Mouse (Mus musculus): Measurements from ENCODE around the gene Efhd1. TPM values are rescaled to one million over a fixed set of nuclear protein-coding genes. Genes with fewer than 3 reads are reported as not detected.

The Efhd1 gene
- polyA plus RNA-seq, 3 experiments from 2014 or later: not detected

DNA sequence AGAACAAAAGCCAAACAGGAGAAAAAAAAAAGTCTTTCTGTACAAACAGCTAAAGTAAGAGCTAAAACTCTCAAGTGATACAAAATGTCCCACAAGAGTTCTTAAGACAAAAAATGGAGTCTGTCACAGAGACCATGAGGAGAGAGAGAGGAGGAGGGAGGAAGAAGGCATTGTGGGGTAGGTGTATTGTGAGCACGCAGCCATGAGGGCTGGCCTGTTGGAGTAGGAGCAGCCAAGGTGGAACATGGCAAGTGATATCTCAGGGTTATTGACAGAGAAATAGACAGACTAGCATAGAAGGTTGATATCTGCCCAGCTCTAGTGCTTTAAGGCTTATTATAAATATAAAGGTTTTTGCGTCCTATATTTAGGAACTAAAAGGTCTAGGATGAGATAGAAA lies 48.5 kb downstream of the Efhd1 start:
- ATAC-seq: no peak

GRCm38 (mm10) chr1:87313116-87313515 lies 49.0 kb downstream of the Efhd1 start:
- no peak for ATAC-seq

DNA sequence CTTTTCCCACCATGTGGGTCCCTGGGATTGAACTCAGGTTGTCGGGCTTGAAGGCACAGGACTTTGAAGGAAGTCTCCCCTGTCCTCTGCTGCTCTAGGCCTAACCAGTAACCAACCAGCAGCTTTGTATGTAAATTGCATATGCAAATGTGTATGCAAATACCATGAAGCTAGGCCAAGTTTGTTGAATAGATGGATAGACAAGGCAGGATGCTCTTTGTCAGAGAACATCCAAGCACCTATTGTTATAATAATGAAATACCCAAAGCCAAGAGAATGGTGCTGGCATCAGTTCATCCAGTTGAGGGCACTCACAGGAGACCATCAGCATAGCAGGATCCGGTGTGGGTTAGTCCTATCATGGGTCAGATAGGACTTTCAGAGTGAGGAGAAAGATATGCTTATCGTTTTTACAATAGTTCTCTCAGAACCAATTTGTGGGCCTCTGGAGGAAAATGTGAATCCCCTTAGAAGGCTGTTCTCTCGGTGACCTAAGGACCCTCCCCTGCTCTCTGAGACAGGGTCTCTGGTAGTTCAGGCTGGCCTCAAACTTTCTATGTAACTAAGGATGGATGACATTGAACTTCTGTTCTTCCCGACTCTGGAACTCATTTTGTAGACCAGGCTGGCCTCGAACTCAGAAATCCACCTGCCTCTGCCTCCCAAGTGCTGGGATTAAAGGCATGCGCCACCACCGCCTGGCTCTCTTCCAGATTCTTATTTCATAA lies 49.8 kb downstream of the Efhd1 start:
- ATAC-seq: no peak

DNA sequence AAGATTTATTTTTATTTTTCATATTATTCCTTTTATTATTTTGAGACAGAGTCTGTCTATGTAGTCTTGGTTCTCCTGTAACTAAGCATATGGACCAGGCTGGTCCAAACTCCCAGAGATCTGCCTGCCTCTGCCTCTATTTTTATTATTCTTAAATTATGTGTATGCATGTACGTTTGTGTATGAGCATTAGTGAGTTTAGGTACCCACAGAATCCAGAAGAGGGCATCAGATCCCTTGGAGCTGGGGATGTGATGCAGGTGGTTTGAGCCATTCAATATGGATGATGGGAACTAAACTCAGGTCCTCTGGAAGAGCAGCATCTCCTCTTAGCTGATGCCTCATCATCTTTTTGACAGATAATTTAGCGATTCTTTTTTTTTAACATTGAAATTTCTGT lies 51.3 kb downstream of the Efhd1 start:
- ATAC-seq: no peak

DNA sequence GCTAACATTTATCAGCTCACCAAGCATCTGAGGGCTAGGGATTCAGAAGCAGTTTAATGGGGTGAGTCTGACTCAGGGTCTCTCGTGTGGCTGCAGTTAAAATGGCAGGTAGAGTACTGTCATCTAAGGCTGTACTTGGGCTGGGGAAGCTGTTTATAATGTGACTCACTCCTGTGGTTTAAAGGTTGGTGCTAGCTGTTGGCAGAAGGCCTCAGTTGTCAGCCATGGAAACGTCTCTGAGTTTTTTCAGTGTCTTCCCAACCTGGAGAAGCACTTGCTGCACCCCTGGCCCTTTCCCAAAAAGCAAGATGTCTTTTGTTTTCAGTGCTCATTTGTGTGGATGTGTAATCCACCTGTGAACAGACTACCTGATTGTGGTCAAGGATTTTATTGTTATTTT lies 51.7 kb downstream of the Efhd1 start:
- no peak for ATAC-seq

DNA sequence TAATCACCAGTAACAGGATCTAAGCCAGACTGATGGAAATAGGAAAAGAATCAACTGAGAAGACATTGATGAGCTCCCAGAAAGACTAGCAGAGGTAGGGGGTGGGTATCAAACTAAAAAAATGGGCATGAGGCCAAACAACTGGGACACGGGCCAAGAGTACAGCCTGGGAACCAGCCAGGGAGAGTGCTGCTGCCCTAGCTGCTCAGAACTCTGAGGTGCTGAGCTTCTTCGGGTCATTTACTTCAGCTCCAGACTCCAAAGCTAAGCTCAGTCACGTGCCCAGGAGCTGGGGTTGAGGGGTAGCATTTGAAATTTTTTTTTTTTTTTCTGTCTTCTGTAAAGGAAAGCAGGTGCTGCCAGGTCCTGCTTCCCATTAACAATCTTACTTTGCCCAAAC lies 52.5 kb downstream of the Efhd1 start:
- ATAC-seq: no peak

- ATAC-seq: no peak
Measured at GRCm38 (mm10) chr1:87321071-87321470, 56.9 kb downstream of the Efhd1 start.

DNA sequence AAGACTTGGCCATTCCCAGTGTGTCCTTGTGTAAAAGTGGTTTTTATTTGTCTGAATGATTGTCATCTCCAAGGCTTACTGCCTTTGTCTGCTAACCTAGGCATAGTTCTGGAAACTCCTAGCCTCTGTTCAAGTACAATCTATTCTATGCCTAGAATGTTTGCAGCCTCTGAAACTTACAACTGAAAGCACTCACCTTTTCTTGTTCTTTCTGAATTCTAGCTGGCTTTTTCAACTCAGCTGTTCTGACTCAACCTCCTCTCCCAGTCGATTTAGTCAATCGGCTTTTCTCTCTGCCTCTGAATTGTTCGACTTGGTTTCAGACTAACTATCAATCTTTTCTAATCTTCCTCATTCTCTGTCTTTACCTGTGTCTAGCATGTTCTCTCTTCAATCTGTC lies 58.6 kb downstream of the Efhd1 start:
- ATAC-seq: no peak

- ATAC-seq: no peak
Measured at GRCm38 (mm10) chr1:87324649-87325048, 60.5 kb downstream of the Efhd1 start.

GRCm38 (mm10) chr1:87326742-87327163 lies 62.6 kb downstream of the Efhd1 start, which contains the start of gene Gigyf2:
TSS of gene Gigyf2 (plus strand) at chr1:87326998.
- peak; percentile 92 for ATAC-seq

DNA sequence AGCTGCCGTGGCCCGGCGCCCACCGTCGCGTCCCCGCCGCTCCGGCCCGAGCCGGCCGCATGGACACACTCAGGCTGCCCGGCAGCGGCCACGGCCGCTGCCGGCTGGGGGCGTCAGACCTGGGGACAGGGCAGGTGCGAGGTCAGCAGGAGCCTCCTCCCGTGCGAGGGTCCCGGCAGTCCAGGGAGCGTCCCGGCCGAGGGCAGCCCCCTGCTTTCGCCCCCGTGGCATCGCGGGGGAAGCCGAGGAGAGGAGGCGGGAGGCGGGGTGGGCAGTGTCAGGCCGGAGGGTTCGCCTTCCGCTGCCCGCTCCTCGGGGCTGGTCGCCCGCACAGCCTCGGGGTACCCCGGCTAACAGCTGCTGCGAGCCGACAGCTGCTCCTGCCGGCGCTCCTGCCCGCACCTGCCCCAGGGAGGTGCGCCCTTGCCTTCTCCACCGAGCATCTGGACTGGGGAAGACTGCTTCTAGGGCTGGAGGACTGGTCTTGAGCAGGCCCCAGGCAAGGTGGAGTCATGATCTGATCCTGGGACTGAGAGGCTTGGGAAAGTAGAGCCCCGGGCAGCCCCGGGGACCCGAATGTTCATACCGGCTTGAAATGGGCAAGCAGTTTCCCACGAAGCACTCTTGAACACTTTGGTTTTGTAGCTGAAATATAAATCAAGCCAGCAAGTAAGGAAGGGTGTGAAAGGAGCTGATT lies 63.1 kb downstream of the Efhd1 start:
- ATAC-seq: peak; percentile 31

GRCm38 (mm10) chr1:87331774-87332173 lies 67.6 kb downstream of the Efhd1 start:
- no peak for ATAC-seq

DNA sequence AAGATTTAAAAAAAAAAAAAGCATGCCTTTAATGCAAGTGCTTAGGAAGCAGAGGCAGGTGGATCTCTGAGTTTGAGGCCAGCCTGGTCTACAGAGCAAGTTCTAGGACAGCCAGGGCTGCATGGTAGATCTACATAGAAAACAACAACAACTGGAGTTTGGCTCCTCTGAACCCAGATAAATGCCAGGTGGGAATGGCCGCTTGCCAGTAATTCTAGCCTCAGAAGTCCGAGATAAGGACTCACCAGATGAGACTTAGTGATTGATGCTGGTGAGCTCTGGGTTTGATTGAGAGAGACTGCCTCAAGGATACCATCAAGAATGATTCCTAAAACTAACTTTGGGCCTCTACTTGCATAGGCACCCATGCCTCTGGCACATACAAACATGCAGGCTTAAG lies 86.4 kb downstream of the Efhd1 start:
- no peak for ATAC-seq

DNA sequence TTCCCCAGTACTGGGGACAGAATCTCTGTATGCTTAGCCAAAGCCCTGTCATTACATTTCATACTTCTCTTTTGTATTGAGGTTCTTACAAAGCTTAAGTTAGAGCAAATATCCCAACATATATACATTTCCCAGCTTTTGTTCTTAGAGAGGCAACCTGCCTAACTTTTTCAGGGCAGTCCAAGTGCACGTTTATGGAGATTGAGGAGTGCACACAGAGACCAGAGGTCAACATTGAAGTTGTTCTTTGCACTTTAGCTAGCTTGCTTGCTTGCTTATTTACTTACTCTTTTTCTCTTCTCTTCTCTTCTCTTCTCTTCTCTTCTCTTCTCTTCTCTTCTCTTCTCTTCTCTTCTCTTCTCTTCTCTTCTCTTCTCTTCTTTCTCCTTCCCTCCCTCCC lies 96.1 kb downstream of the Efhd1 start:
- no peak for ATAC-seq

Other genes with a start within 250 kb of the Efhd1 start
- gene Alppl2, start 174.4 kb upstream of the Efhd1 start, polyA plus RNA-seq (2017; shearing (Covaris generic)): not detected
- not detected for gene Alpi, start 162.8 kb upstream of the Efhd1 start, polyA plus RNA-seq (2017; shearing (Covaris generic))
- not detected for gene Akp3, start 139.4 kb upstream of the Efhd1 start, polyA plus RNA-seq (2017; shearing (Covaris generic))
- gene Ecel1, start 107.8 kb upstream of the Efhd1 start, polyA plus RNA-seq (2017; shearing (Covaris generic)): under 1 TPM in 2 of 3 experiments, not detected in 1; 0.77 to 0.88 TPM
- not detected for gene Prss56, start 81.0 kb upstream of the Efhd1 start, polyA plus RNA-seq (2017; shearing (Covaris generic))
- gene Chrnd, start 73.8 kb upstream of the Efhd1 start, polyA plus RNA-seq (2017; shearing (Covaris generic)): not detected
- under 1 TPM in 1 of 3 experiments, not detected in 2; 0.39 TPM for gene Chrng, start 59.7 kb upstream of the Efhd1 start, polyA plus RNA-seq (2017; shearing (Covaris generic))
- gene Eif4e2, start 50.4 kb upstream of the Efhd1 start, polyA plus RNA-seq (2017; shearing (Covaris generic)): 100 to 1,000 TPM in 2 of 3 experiments, 10 to 100 TPM in 1; 95.8 to 185 (median 116) TPM
- gene Gigyf2, start 62.6 kb downstream of the Efhd1 start, polyA plus RNA-seq (2017; shearing (Covaris generic)): 10 to 100 TPM; 44.7 to 78.2 (median 51.4) TPM
- gene Kcnj13, start 130.4 kb downstream of the Efhd1 start, polyA plus RNA-seq (2017; shearing (Covaris generic)): 1 to 10 TPM in 2 of 3 experiments, not detected in 1; 1.1 to 1.8 TPM
- gene Snorc, start 205.9 kb downstream of the Efhd1 start, polyA plus RNA-seq (2017; shearing (Covaris generic)): not detected
- gene Neu2, start 245.5 kb downstream of the Efhd1 start, polyA plus RNA-seq (2017; shearing (Covaris generic)): not detected

All from inflammation-experienced regulatory T-cells, adult 6 months (primary cell).